Mouse (Mus musculus): ENCODE data around the gene Ccn2. TPM values are rescaled to one million over a fixed set of nuclear protein-coding genes. Genes with fewer than 3 reads are reported as not detected.

The Ccn2 gene
- total and polyA plus RNA-seq, 3 experiments: not detected

GRCm38 (mm10) chr10:24603035-24603434 is 7.8 kb downstream of the Ccn2 start:
- Histone ChIP-seq H3K4me1 (ENCODE audit: control insufficient read depth in 1 of 2, insufficient read depth in 2 of 2) (no peaks in the 10 kb centered on the region), H3K4me3 (replicated peaks in 1 of 3; ENCODE audit: low read depth in 2 of 3, low read length in 2 of 3, poor library complexity in 1 of 3) (no peak overlapping the region), H3K4me2 (ENCODE audit: insufficient read depth, low read depth, poor library complexity, severe bottlenecking) (no peak overlapping the region), H3K9me3 (replicated peaks; ENCODE audit: low read length) (peaks cover 1% of the 10 kb centered on the region), H3K9ac (ENCODE audit: insufficient read depth, low read depth) (no peak overlapping the region), H3K79me2 (replicated peaks; ENCODE audit: control insufficient read depth, extremely low read depth, insufficient read depth, poor library complexity, severe bottlenecking) (no peaks in the 10 kb centered on the region), H3K36me3 (replicated peaks in 1 of 2; ENCODE audit: control insufficient read depth in 1 of 2, insufficient read depth in 1 of 2, low read length in 1 of 2) (no peaks in the 10 kb centered on the region), H3K27me3 (replicated peaks) (no peaks in the 10 kb centered on the region), H3K27ac (ENCODE audit: insufficient read depth, low read depth) (no peak overlapping the region)
- no peak for DNase-seq (ENCODE audit: extremely low read depth)
- in situ Hi-C loops (cut with MboI; ENCODE audit: low pct_ligation_motif_present, low pct_unique_long_range_greater_than_20kb, low sequenced_read_pairs) (loop anchor here (25.0 kb wide), 1 partner anchor 216 kb away; no protein-coding TSS in a partner anchor), dilution Hi-C loops (cut with MboI; ENCODE audit: extremely low pct_ligation_motif_present, extremely low pct_unique_long_range_greater_than_20kb, low sequenced_read_pairs) (no loop called here)
- no peak for TF ChIP-seq MYC (IDR thresholded peaks at IDR 0.05; ENCODE audit: low read depth, low read length)
- no peak for TF ChIP-seq ETS1 (conservative IDR thresholded peaks at IDR 0.05; ENCODE audit: low read depth, low read length)
- TF ChIP-seq ZNF384 (IDR thresholded peaks at IDR 0.05; ENCODE audit: low read depth, low read length): no peak
- no peak for TF ChIP-seq TBP (conservative IDR thresholded peaks at IDR 0.05; ENCODE audit: low read depth, low read length)
- TF ChIP-seq SMC3 (IDR thresholded peaks at IDR 0.05; ENCODE audit: low read depth, low read length): no peak
- no peak for TF ChIP-seq MAZ (IDR thresholded peaks at IDR 0.05; ENCODE audit: low read depth, low read length)
- no peak for TF ChIP-seq SIN3A (IDR thresholded peaks at IDR 0.05; ENCODE audit: low read length)
- TF ChIP-seq IRF4 (IDR thresholded peaks at IDR 0.05; ENCODE audit: low read depth, low read length): no peak
- no peak for TF ChIP-seq PAX5 (IDR thresholded peaks at IDR 0.05; ENCODE audit: low read length)
- no peak for TF ChIP-seq MAX (IDR thresholded peaks at IDR 0.05; ENCODE audit: low read length)
- TF ChIP-seq NELFE (IDR thresholded peaks at IDR 0.05; ENCODE audit: low read depth, low read length): no peak
- no peak for TF ChIP-seq MAFK (IDR thresholded peaks at IDR 0.05; ENCODE audit: insufficient replicate concordance, low read length)
- no peak for TF ChIP-seq RAD21 (IDR thresholded peaks at IDR 0.05; ENCODE audit: low read depth, low read length)
- TF ChIP-seq EP300 (IDR thresholded peaks at IDR 0.05; ENCODE audit: low read length): no peak
- TF ChIP-seq ZMIZ1 (IDR thresholded peaks at IDR 0.05; ENCODE audit: low read depth, low read length): no peak
- no peak for TF ChIP-seq KAT2A (IDR thresholded peaks at IDR 0.05; ENCODE audit: insufficient replicate concordance, low read length)
- no peak for TF ChIP-seq POLR2A (IDR thresholded peaks at IDR 0.05; ENCODE audit: low read depth, low read length)
- TF ChIP-seq POLR2AphosphoS2 (IDR thresholded peaks at IDR 0.05; ENCODE audit: low read depth, low read length): no peak
- no peak for TF ChIP-seq HCFC1 (IDR thresholded peaks at IDR 0.05; ENCODE audit: low read depth, low read length)
- TF ChIP-seq UBTF (IDR thresholded peaks at IDR 0.05; ENCODE audit: low read depth, low read length): no peak

GRCm38 (mm10) chr10:24603727-24604126 is 8.5 kb downstream of the Ccn2 start:
- Histone ChIP-seq H3K9me3 (replicated peaks; ENCODE audit: low read length) (peaks cover 1% of the 10 kb centered on the region), H3K79me2 (replicated peaks; ENCODE audit: control insufficient read depth, extremely low read depth, insufficient read depth, poor library complexity, severe bottlenecking) (no peaks in the 10 kb centered on the region), H3K4me3 (replicated peaks in 1 of 3; ENCODE audit: low read depth in 2 of 3, low read length in 2 of 3, poor library complexity in 1 of 3) (no peak overlapping the region), H3K9ac (ENCODE audit: insufficient read depth, low read depth) (no peak overlapping the region), H3K27ac (ENCODE audit: insufficient read depth, low read depth) (no peak overlapping the region), H3K4me2 (ENCODE audit: insufficient read depth, low read depth, poor library complexity, severe bottlenecking) (no peak overlapping the region), H3K4me1 (ENCODE audit: control insufficient read depth in 1 of 2, insufficient read depth in 2 of 2) (no peaks in the 10 kb centered on the region), H3K36me3 (replicated peaks in 1 of 2; ENCODE audit: control insufficient read depth in 1 of 2, insufficient read depth in 1 of 2, low read length in 1 of 2) (no peaks in the 10 kb centered on the region), H3K27me3 (replicated peaks) (no peaks in the 10 kb centered on the region)
- in situ Hi-C loops (cut with MboI; ENCODE audit: low pct_ligation_motif_present, low pct_unique_long_range_greater_than_20kb, low sequenced_read_pairs): loop anchor here (25.0 kb wide), 1 partner anchor 216 kb away; no protein-coding TSS in a partner anchor
- TF ChIP-seq ELF1 (IDR thresholded peaks at IDR 0.05; ENCODE audit: low read depth, low read length) (no peak), IRF4 (IDR thresholded peaks at IDR 0.05; ENCODE audit: low read depth, low read length) (no peak), TBP (conservative IDR thresholded peaks at IDR 0.05; ENCODE audit: low read depth, low read length) (no peak)
- DNase-seq (ENCODE audit: extremely low read depth): no peak
- dilution Hi-C loops (cut with MboI; ENCODE audit: extremely low pct_ligation_motif_present, extremely low pct_unique_long_range_greater_than_20kb, low sequenced_read_pairs): no loop called here
